Mouse (Mus musculus): ENCODE measurements around the gene Hnrnph1.

GRCm38 (mm10) chr11:50365322-50365721 is 11.5 kb upstream of the Hnrnph1 start:
- TF ChIP-seq POLR2A (IDR thresholded peaks at IDR 0.05; ENCODE audit: low read depth, low read length), result no peak
- TF ChIP-seq CTCF (IDR thresholded peaks at IDR 0.05; ENCODE audit: extremely low read depth, insufficient read length, insufficient replicate concordance, low read depth, low read length), result no peak

All from small intestine, adult 2 months (tissue).